Mouse (Mus musculus) bone marrow macrophage, adult 2 months (primary cell): ENCODE data around the gene Cadps.

Experiments
- CTCF ChIP-seq: IDR thresholded peaks from 2 replicates; pipeline ENCODE4 v1.5.1; 2012; ENCODE audit warnings: low read depth, mild to moderate bottlenecking, low read length, moderate library complexity
- POLR2A ChIP-seq: IDR thresholded peaks from 2 replicates; pipeline ENCODE4 v1.6.1; 2012; ENCODE audit warnings: mild to moderate bottlenecking, low read depth, low read length, borderline replicate concordance

GRCm38 (mm10) chr14:12341075-12341788, 481.6 kb downstream of the Cadps start:
- TF ChIP-seq CTCF (no peak; the same call in 1 of the 2 replicates), POLR2A (no peak)
